Mouse (Mus musculus) urinary bladder, postnatal 10 days (tissue): ENCODE measurements around the gene Gm20388.

Experiments
- DNase-seq: peaks from one replicate; pipeline ENCODE4 v3.0.0; 2022; ENCODE audit warnings: low spot score

Gene Gm20388

GRCm38 (mm10) chr8:121104049-121104818 lies 1193.6 kb downstream of the Gm20388 start:
- no peak for DNase-seq

DNA sequence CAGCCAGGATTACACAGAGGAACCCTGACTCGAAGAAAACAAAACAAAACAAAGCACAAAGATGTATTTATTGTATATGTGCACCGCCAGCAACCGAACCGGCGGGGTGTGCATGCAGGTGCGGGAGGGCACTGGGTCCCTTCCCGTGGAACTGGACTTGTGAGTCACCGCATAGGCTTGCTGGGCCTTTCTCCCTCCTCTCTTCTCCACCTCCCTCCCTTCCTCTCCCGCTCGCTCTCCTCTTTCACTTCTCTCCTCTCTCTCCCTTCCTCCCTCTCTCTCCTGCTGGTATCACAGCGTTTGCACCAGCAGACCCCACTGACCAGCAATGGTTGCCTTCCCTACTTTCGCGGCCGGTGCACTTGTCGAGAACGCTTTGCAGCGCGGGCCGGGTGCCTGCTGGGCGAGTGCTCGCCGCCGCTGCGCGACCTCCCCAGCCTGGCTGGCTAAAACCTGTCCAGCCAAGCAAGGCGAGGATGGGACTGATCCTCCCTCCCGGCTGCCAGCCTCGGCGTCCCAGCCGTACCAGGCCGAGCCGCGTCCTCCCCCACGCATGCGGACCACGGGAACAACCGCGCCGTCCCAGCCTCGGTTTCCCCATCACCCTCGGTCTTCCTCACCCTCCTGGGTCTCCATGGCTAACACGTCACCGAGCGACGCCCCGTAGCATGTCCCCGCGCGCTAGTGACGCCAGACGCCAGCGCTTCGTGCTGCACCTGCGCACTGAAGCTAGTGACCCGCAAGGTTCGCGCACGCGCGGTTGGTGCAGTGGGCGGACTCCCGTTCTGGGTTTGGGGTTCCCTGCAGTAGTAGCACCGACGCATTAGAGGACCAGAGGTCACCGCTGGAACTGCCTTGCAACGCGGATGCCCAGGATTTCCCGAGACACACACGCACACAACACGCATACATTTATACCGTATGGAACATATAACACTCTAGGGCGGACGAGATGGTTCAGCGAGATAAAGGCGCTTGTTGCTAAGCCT lies 1197.3 kb downstream of the Gm20388 start, which contains the start of gene Mthfsd:
Gene Mthfsd (minus strand): TSS at position 725 of the 989 bp plus-strand sequence.
- peak; percentile 97 for DNase-seq

DNA sequence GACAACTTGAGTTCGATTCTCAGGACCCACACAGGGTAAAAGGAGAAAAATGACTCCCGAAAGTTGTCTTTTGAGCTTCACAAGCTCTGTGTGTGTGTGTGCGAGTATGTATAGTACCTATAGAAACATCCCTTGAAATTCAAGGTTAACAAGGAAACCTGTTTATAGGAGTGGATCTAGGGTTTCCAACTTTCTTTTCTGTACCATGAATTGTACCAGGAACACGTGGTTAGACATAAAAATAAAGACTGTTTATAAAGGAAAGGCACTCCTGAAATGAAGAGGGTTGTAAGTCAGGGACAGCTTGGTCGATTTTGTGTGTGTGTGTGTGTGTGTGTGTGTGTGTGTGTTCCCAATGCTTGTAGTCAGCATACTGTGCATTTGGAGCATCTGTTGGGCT lies 1198.0 kb downstream of the Gm20388 start:
- DNase-seq, result no peak

DNA sequence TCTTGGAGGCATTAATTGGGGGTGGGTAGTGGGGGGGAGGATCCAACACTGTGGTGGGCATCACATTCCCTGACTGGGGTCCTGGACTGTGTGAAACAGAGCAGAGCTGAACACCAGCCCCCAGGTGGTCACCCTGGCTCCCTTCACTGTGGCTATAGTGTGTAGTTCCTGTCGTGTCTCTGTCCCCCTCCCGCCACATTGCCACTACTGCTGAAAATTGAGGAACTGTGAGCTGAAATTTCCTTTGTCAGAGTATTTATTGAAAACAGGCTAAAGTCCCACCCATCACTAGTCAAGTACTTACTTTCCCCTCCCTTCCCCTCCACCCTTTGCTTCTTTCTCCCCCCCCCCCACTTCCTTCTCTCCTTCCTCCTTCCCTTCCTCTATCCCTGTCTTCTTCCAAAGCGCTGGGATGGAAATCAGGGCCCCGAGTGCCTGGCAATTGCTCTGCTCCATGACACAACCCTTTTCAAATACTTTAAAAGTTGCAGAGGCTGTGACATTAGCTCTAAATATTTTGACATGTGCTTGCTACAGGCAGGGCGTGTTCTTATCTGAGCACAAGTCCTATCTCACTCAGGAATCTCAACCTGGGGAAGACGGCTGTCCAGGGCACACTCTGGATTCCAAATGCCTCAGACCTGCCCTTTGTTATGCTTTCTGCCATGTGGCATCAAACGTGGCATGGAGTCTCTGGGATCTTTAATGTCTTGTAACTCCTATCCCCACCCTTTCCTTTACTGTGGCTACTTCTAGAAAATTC lies 1200.7 kb downstream of the Gm20388 start:
- DNase-seq, result no peak

- DNase-seq, result peak; percentile 93
Measured at GRCm38 (mm10) chr8:121113261-121113660, 1202.6 kb downstream of the Gm20388 start.

DNA sequence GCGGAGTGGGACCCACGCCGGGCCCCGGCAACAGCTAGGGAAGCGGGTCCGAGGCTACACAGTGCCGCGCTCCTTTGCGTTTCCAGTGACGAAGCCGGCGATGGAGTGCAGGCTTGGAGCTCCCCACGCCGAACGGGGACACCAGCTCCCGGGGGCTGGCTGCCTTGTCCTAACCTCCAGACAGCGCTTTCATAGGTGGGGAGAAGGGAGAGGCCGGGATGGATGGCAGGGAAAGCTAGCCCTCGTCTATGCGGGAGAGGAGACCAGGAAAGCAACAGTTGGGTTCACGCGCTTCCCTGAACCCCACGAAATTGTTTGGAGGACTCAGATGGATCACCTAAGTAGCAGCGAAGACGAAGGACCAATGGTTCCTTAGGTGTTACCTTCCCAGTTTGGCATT lies 1204.5 kb downstream of the Gm20388 start:
- no peak for DNase-seq

- peak; percentile 41 for DNase-seq
Measured at GRCm38 (mm10) chr8:121115948-121116347, 1205.3 kb downstream of the Gm20388 start, which contains the start of gene Foxc2. Gene Foxc2 (plus strand): TSS chr8:121116171.

DNA sequence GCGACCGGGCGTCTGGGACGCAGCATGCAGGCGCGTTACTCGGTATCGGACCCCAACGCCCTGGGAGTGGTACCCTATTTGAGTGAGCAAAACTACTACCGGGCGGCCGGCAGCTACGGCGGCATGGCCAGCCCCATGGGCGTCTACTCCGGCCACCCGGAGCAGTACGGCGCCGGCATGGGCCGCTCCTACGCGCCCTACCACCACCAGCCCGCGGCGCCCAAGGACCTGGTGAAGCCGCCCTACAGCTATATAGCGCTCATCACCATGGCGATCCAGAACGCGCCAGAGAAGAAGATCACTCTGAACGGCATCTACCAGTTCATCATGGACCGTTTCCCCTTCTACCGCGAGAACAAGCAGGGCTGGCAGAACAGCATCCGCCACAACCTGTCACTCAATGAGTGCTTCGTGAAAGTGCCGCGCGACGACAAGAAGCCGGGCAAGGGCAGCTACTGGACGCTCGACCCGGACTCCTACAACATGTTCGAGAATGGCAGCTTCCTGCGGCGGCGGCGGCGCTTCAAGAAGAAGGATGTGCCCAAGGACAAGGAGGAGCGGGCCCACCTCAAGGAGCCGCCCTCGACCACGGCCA lies 1206.0 kb downstream of the Gm20388 start:
- DNase-seq, result no peak

DNA sequence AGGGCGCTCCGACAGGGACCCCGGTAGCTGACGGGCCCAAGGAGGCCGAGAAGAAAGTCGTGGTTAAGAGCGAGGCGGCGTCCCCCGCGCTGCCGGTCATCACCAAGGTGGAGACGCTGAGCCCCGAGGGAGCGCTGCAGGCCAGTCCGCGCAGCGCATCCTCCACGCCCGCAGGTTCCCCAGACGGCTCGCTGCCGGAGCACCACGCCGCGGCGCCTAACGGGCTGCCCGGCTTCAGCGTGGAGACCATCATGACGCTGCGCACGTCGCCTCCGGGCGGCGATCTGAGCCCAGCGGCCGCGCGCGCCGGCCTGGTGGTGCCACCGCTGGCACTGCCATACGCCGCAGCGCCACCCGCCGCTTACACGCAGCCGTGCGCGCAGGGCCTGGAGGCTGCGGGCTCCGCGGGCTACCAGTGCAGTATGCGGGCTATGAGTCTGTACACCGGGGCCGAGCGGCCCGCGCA lies 1206.6 kb downstream of the Gm20388 start:
- DNase-seq, result no peak

DNA sequence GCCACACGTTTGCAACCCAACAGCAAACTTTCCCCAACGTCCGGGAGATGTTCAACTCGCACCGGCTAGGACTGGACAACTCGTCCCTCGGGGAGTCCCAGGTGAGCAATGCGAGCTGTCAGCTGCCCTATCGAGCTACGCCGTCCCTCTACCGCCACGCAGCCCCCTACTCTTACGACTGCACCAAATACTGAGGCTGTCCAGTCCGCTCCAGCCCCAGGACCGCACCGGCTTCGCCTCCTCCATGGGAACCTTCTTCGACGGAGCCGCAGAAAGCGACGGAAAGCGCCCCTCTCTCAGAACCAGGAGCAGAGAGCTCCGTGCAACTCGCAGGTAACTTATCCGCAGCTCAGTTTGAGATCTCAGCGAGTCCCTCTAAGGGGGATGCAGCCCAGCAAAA lies 1207.3 kb downstream of the Gm20388 start:
- no peak for DNase-seq

DNA sequence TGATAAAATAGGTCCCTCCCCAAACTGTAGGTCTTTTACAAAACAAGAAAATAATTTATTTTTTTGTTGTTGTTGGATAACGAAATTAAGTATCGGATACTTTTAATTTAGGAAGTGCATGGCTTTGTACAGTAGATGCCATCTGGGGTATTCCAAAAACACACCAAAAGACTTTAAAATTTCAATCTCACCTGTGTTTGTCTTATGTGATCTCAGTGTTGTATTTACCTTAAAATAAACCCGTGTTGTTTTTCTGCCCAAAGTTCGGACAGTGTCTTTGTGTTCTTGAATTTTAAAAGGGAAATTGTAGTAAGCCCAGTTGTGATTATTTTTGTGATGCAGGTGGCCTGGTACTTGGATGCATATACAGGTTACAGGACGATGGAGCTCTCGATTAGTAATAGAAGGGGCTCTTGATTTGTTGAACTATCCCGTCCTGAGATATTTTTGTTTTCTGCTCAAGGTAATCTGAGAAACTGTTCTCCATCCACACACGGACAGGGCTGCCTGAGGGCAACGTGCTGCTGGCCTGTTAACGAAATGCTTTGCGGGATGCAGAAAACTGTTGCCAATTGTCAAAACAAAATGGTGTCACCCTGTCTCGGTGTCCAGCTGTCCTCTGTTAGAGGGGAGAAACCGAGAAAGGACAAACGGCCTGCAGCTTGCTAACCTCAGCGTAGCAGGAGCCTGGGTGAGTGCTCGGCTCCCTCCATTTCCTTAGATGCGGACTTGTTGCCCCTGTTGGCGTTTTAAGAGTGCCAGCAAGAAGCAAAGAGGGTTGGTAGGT lies 1208.2 kb downstream of the Gm20388 start:
- DNase-seq, result no peak

- DNase-seq, result no peak
Measured at GRCm38 (mm10) chr8:121119635-121120455, 1209.2 kb downstream of the Gm20388 start.

GRCm38 (mm10) chr8:121120456-121121419 lies 1210.1 kb downstream of the Gm20388 start:
- no peak for DNase-seq

- DNase-seq, result no peak
Measured at GRCm38 (mm10) chr8:121121704-121122103, 1211.1 kb downstream of the Gm20388 start.

DNA sequence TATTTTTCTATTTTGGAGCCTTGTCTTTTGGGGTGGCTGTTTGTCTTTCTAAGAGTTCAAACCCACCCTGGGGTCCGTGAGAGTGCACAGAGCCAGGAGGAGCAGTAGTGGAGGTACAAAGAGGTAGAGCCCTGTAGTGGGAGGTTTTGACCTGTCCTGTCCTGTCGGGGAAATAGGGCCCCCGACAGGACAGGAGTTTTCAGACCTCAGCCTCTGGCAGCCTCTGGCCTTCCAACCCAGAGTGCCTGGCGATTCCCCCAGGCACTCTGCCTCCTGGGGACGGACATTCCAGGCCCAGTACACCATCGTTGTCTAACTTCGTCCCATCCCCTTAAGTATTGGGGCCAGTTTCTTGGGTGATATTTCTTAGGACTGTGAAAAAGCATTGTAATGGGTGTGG lies 1211.7 kb downstream of the Gm20388 start:
- DNase-seq, result no peak

- DNase-seq, result no peak
Measured at GRCm38 (mm10) chr8:121123113-121123512, 1212.5 kb downstream of the Gm20388 start.

GRCm38 (mm10) chr8:121124547-121125239 lies 1214.1 kb downstream of the Gm20388 start:
- no peak for DNase-seq

- no peak for DNase-seq
Measured at GRCm38 (mm10) chr8:121125311-121125876, 1214.8 kb downstream of the Gm20388 start.
